Mouse (Mus musculus) embryo, embryonic 10.5 days (tissue): ENCODE measurements around the gene BC004004.
"Not testable (repeated sequence)": the region's sequence is repeated elsewhere in the genome, so short reads cannot be mapped to it uniquely, and the experiment has no call there.

Experiments used
- DNase-seq: peaks from one replicate; pipeline ENCODE4 v3.0.0-alpha.2; 2015; ENCODE audit warnings: low spot score

The BC004004 gene

DNA sequence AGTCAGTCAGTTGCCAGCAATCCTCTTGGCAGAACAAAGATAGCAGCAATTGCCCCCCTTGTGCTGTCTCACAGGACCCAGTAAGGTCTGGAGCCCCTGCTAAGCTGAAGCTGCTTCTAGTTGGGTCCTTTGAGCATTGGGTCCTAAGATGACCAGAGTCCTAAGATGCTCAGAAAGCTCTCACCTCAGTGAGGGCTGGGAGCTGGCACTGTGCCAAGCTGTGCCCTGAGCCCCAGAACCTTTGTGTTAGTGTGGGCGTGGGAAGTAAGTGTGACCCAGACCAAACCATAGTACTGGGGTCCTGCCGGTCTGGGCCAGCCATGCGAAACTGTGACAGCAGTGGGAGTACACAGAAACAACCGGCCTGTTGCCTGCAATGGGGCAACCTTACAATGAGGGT is 30.7 kb downstream of the BC004004 start:
- no peak for DNase-seq

DNA sequence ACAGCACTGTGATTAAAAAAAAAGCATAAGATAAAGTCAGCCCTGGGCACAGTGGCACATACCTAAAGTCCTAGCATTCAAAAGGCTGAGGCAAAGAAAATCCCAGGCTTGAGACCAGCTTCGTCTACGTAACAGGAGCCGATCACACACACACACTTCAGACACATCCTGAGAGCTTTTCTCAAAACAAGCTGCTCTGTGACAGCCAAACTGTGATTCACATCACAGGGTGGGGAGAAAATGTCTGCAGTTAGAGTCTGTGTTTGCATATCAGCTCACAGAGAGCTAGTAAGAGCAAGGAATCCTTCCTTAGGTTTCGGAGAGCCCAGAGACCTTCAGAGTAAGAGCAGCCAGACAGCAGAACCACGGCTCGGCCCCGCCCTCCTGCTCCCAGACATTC is 32.3 kb downstream of the BC004004 start:
- DNase-seq, result no peak

DNA sequence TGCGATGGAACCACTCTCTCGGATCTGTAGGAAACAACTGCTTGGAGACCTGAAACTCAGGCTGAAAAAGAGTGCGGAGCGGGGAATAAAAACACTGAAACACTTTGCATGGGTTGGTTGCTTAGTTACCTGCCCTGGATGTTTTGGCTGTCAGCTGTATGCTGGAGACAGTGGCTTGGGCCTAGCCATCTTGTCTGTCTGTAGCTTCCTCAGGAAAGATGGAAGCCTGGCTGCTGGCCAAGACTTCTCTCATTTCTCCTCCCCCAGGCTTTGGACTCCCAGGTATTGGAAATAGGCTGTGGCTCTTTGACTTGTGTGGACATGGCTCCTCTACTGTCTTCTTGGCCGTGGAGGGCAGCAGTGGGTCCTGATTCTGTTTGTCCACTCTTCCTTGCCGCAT is 32.8 kb downstream of the BC004004 start:
- no peak for DNase-seq

DNA sequence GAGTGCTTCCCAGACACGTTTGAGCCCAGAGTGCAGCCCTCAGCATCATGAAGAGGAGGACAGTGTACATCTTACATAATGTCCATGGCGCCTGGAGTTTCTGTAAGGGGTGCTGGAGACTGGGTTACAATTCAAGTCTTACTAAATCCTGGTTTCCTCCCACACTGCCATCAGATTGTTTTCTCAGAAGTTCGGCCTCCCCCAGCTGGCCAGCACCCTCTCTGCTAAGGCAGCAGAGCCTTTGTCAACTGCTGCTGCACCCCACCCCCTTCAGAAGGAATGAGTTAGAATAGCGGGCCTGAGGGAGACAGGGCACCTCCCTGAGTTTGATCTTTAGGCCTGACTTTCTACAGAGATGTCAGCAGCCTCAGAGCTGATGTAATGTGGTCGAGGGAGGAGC is 33.6 kb downstream of the BC004004 start:
- no peak for DNase-seq

DNA sequence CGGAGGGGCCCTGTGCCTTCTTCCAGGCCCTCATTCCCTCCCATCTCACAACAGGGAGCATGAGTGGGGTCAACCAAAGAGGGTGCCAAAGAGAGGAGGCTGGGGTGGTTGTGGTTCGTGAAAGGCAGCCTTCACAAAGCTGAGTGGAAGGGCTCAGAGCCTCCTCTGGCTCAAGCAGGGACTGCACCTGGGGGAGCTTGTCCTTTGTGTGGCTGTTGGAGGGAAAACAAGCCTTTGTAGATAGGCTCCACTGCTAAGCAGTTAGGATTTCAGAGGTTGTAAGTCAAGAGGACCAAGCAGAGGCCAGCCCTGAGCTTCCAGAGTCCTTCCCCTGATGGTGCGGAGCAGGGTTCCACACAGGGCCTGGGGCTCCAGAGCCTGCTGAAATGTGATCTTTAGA is 34.5 kb downstream of the BC004004 start:
- peak; percentile 50 for DNase-seq

DNA sequence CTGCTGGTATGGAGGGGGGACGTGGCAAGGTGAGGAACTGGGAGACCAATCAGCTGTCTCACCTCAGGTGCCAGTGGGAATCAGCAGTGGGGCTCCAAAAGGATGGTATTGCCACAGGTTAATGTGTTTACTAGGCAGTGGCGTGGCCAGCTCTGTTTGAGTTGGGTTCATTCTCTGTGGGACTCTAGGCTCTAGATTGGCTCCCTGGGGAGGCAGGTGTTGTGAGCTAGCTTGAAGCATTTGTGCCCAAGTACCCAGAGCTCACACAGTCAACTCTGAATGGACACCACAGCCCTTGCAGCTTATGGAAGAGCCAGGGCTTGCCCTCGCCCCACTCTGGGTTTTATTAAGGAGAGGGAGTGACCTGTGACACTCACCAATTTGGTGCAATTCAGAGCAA is 35.3 kb downstream of the BC004004 start:
- DNase-seq, result no peak

DNA sequence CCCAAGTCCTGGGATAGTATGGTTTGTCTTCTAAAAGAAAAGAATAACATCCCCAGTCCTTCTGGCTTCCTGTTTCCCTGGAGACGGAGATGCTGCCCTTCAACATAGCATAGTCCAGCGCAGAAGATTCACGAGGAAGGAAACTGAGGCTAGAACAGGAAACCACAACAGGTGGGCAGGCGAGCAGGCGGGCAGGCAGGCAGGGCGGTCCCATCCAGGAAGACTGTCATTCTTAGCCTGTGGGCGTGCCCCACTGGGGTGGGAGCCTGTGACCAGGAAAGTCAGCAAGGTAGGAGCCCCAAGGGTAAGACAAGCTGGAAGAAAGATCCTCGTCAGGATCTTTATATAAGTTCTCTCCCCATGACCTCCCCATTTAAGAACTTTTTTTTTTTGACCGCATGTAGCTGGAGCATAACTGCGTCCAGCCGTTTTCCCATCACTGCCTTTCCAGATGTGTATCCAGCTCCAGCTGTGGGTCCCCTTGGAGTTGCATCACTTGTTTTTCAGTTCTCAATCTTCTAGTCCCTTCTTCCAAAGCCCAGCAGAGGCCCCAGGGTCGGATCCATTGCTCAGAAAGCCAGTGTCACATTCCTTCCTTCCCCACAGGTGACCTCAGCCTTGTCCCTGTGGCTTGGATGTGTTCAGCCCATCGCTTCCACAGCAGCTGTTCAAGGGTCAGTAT is 35.9 kb downstream of the BC004004 start:
- no peak for DNase-seq

DNA sequence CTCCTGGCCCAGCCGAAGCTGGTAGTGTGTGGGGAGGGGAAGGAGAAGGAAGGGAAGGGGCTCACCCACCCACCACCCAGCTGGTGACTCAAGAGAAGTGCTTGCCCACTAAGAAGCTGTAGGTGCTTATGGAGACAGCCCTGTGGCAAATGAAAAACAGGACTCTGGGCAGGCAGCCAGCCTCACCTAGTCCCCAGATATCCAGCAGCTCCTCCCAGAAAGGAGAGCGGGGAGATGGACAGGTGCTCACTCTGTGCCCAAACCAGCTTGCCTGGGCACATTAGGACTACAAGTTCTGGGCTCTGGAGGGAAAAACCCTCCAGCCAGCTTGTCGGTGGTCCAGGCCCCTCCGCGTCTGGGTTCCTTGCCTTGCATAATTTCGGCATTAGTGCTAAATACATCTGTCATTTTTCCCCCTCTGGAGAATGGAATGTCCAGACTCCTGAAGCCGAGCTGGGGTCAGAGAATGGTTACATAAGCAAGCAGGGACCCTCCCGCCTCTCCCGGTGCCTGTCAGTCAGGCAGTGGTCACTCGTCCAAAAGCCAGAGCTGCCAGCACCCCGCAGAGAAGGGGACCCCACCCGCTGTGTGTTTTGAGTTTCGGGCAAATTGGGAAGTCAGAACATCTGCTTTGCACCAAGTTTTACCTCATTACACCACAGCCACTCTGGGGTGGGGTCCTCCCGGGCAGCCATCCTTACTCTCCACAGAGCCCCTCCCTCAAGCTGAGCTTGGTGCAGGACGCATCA is 36.6 kb downstream of the BC004004 start:
- DNase-seq, result peak; percentile 42

DNA sequence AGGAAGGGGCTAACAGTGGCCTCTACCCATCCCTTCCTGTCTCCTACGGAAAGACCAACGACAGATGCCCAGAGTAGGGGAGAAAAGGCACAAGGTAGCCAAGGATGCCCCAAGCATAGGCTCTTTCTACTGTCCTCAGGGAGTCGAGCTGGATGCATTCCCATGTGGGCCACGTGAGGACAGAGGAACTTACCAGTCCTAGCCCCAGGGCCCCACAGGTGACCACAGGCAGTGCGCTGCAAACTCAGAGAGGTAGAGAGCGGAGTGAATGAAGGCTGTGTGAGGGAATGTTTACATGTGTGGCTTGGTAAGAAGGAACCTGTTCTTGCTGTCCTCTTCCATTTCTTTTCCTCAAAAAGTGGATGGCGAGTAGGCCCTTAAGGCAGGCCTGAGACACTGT is 37.3 kb downstream of the BC004004 start:
- DNase-seq, result no peak

DNA sequence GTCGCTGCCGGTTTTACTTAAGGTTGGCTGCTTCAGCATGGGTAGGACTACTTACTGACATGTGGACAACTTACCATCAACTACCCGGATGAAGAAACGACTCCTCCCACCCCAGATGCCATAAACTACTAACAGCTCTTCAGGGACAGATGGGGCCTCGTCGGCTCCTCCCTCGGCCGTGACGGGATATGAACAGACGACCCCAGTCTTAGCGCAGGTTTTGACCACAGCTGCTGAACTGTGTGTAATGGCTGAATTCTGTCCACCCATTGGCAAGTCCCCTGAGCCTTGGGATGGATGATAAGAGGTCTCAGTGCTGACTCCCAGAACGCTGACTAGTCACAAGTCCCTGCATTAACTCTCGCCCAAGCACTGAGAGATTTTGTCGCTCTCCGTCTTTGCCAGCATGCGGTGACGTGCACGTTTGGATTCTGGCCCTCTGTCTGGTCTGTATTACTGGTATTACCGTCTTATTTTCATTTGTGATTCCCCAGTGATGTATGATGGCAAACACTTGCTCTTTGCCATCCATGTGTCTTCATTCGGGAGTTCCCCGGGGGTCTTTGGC is 41.6 kb downstream of the BC004004 start:
- no peak for DNase-seq

DNA sequence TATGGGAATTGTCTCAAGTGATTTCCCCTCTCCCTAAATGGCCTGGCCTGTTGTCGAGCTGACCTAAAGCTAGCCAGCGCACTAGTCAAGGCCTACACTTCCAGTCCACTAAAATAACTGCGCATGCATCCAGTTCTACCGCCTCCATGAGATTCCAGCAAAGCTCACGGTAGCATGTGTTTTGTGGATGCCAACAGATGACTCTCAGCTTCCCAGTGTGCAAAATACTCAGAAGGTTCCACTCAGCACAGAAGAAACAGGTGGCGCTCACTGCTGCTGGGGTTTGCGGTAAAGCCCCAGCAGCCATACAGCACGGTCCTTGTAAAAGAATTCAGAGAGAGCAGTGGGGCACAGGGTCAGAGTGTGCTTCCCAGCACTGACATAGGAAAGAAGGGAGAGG is 43.0 kb downstream of the BC004004 start:
- DNase-seq, result no peak

DNA sequence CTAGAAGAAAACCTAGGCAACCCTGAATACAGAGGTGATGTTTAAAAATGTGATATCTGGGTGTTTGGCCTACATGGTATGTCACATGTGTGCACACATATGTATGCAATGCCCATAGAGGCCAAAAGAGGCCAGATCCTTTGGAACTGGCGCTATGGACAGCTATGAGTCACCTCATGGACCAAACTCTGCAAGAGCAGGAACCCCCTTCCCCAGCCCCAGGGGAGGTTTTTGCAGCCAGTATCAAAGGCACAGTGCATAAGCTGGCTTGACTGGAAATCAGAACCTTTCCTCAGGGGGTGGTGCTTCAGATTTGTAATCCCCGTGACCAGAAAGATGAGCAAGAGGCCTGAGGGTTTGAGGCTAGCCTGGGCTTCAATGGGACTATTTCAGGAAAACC is 43.5 kb downstream of the BC004004 start:
- no peak for DNase-seq

DNA sequence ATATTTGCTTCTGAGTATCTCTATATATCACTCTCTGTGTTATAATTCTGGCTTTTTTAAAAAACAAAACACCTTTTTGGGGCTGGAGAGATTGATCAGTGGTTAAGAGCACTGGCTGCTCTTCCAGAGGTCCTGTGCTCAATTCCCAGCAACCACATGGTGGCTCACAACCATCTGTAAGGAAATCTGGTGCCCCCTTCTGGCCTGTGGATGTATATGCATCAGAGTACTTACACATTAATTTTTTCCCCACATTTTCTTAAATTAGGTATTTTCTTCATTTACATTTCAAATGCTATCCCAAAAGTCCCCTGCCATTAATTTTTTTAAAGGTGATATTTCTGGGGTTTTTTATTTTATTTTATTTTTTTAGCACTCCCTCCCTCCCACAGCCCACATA is 44.7 kb downstream of the BC004004 start:
- no peak for DNase-seq

DNA sequence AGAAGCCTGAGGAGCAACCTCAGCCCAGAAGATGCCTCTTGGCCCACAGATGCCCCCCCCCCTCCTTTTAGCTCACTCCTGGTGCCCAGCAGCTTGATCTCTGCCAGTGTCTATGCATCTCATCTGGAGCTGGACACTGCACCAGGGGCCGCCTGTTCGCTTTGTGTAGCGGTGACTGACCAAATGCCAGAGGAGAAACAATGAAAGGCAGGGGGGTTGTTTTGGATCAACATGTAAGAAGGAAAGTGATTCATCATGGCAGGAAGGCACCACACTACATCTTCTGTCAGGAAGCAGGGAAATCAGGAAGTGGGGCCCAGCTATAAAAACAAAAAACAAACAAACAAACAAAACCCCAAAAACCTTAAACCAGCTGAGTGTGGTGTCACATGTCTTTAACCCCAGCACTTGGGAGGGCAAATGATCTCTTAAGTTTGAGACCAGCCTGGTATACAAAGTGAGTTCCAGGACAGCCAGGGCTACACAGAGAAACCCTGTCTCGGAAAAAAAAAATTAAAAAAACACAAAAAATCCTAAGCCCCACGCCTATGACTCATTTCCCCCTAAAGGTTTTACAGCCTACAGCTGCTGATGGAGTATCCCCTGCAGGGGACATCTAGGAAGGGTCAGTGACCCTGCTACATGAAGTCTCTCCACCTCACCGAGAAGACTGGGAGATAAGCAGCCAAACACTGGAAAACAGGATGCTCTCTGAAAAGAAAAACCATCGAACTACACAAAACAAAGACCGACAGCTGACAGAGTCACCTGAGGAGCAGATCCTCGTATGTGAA is 47.3 kb downstream of the BC004004 start:
- DNase-seq, result no peak

DNA sequence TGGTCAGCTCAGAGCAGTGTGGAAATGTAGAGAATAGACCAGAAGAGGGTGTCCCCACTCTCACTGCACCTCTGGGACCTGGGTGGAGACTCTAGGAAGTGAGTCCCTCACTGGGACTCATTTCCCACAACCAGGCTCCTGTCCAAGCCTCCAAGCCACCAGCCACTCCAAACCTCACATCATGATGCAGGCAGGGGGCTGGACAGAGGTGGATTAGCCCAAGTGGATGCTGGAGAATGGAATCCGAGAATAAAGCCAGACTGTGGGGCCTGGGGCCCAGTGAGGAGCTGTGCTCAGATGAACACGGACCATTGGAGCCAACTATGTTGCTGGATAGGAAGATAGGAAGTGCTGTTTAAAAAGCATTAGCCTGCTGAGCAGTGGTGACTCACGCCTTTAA is 48.3 kb downstream of the BC004004 start:
- DNase-seq, result no peak

DNA sequence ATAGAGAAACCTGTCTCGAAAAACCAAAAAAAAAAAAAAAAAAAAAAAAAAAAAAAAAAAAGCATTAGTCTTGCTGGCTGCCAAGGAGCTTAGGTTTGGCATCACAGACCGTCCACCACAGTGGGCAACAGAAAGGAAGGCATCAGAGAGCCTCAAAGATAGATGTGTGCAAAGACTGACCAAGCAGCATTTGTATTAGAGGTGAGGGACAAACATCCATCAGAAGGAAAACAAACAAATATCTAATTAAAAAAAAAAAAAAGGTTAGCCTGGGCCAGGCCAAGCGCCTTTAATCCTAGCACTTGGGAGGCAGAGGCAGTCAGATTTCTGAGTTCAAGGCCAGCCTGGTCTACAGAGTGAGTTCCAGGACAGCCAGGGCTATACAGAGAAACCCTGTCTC is 48.8 kb downstream of the BC004004 start, which contains the start of gene Pi16:
Gene Pi16, plus strand, starts transcription at position 301 of the 400 bp plus-strand sequence.
- DNase-seq, result not testable (repeated sequence)

DNA sequence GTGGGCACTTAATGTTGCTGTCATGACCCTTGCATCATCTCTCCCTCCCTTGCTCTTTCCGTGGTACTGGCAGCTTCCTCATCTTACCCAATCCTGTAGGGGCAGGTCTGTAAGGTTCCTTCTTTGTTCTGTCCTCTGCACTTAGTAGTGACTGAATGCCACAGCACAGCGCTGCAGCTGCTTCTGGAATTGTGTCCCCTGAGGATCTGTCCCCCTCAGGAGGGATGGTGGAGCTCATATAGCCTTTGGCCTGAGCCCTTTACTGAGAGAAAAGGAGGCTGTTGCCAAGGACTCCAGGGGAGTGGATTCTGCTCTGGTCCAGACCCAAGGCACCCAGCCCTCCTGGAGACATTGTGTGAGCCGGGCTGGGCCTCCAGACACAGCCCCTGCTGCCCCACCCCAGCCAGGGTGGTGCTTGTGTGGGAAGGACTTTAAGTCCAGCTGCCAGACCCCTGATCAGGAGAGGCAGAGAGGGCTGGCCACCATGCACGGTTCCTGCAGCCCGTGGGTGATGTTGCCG is 50.2 kb downstream of the BC004004 start:
- DNase-seq, result no peak

DNA sequence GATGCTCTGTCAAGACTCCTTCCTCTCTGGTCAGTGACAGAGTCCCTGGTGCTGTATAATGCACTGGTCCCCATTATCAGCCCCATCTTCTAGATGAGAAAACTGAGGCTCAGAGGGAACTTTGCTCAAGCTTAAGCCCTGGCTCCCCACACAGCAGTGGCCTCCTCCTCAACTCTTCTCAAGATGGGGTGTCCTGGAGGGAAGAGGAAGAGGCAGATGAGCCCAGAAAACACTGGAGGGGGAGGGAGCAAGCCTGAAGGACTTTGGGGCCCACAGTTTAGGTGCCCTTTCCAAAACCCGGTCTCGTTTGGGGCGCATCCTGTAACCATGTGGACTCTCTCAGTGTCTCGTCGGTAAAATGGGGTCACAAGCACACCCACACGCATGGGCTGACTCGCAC is 50.9 kb downstream of the BC004004 start:
- DNase-seq, result no peak

DNA sequence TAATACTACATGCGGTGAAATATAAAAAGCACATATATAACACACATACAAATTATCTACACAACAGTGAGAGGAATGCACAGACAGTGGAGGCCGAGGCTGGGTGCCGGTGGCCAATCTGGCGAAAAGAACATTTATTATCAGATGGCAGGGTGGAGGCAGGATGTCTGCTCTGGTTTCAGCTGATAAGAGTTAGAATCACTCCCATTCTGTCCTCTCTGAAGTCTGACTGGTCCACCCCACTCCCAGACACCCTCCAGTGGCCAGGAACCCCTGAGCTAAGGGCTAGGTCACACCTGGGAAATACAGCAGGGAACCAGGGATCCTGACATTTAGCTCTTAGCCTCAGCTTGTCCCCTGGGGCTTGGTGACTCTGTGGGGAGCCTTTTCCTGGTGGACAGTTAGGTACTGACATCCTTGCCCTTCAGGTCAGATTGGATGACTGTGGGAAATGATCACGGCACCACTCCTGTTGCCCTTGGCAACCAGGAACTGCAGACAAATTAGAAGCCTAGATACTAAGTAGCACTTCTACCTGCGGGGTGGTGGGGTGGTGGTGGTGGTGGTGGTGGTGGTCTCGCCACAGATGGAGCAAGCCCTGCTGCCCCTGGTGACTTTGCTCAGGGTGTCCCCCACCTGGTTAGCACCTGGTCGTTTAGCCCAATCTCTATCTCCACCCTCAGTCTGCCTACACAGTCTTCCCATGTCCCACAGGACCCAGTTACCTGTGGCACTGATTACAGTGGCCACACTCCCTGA is 51.5 kb downstream of the BC004004 start:
- no peak for DNase-seq

DNA sequence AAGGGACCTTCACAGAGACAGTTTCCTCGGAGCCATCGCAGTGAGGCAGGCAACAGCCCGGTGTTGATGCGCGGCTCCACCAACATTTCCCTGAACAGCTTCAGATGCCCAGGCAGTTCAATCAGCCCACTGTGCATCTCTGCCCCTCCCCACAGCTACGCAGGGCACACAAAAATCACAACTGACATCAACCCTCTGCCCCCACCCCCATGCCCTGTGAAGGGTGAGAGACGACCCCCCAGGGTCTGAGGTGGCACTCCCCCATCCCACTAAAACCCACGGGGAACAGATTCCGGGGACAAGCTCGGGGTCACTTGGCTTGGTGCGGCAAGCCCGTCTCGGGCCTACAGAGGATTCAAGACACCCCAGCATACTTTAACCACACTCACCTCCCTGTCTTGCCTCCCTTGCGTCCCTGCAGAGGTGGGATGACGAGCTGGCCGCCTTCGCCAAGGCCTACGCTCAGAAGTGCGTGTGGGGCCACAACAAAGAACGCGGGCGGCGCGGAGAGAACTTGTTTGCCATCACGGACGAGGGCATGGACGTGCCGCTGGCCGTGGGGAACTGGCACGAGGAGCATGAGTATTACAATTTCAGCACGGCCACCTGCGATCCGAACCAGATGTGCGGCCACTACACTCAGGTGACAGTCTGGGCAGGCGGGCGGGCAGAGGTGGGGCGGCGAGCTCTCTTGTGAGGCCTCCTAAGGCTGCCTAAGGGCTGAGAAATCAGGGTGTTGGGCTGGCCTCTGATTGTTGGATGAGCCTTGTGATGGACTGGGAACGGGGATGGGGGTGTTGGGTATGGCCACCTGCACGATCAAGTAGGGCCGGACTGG is 53.4 kb downstream of the BC004004 start:
- DNase-seq, result no peak

DNA sequence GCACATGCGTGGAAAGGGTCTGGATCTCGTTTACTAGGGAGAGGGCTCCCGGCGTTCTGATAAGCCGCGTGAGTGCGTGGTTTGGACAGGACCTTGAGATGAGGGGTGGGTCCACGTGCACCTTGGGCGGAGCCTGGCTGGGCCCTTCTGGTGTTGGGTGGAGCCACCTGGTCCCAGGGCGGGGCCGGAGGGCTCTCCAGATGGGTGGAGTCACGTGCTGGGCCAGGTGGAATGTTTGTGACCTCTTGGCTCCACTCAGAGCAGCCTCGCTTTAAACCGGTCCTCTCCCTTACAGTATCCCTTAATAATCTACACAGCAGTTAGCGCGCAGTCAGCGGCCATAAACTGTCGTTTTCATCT is 54.0 kb downstream of the BC004004 start:
- DNase-seq, result peak; percentile 62
